16 mouse cellular contexts compared by ENCODE assay signal in the genomic region with DNA sequence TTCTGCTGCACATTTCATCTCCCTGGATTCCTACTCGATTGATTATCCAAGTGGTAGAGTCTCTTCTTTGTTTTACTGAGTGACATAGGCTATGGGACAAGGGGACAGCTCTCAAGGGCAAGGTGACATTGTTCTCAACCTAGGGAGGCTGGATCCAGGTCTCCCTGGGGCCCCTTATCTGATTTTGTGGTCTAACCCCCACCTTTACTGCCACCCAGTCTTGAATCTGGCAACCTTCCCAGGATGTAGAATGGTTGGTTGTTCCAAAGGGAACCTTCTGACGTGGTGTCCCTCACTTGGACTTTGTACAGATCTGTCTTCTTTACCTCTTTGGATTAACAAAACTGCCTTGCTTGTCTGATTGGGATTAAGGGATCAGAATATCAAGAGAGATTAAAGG. TPM values are rescaled to one million over a fixed set of nuclear protein-coding genes. Genes with fewer than 3 reads are reported as not detected.
DNase-seq lines count a peak whose midpoint lies in the region; ATAC-seq and TF ChIP-seq lines count a peak whose summit lies in the region.
"Had no signal": no experiment of that assay in that cellular context is flagged by ENCODE, and none has a peak within 500 bp of the region (broad histone marks: within the 10 kb centered on the region; RNA-seq: fewer than 3 reads in every experiment).

No protein-coding gene starts in this region.

- no peak overlapping the region for H3K9ac ChIP-seq in heart, postnatal 0 days (replicated peaks; ENCODE audit: low read depth, low read length)
- no peak overlapping the region for H3K9ac ChIP-seq in intestine, embryonic 15.5 days
- H3K9ac ChIP-seq in midbrain, embryonic 16.5 days (ENCODE audit: low read depth, low read length) = no peak overlapping the region
- H3K9ac ChIP-seq in forebrain, embryonic 14.5 days (ENCODE audit: low read length) = no peak overlapping the region
- H3K9ac ChIP-seq: forebrain, embryonic 12.5 days; hindbrain, embryonic 15.5 days; liver, embryonic 15.5 days had no signal

- ATAC-seq in heart, postnatal 0 days (ENCODE audit: insufficient read depth, low read depth) = 0 out of 2 replicates have a peak, but pooled peaks have one; percentile 7
- ATAC-seq in intestine, embryonic 15.5 days = peak; percentile 24; the same call in 1 of the 2 replicates
- peak; percentile 16; the same call in 1 of the 2 replicates for ATAC-seq in megakaryocyte progenitor cell, adult 5-6 weeks (replicated peaks; ENCODE audit: poor library complexity)
- ATAC-seq in midbrain, embryonic 16.5 days = no peak
- ATAC-seq in forebrain, embryonic 14.5 days = no peak

- H3K4me1 ChIP-seq in heart, postnatal 0 days (ENCODE audit: control insufficient read depth, insufficient read depth) = peaks cover 11% of the 10 kb centered on the region
- H3K4me1 ChIP-seq in intestine, embryonic 15.5 days (replicated peaks) = peaks cover 9% of the 10 kb centered on the region
- H3K4me1 ChIP-seq in midbrain, embryonic 16.5 days (ENCODE audit: control insufficient read depth, insufficient read depth, low read length) = no peaks in the 10 kb centered on the region
- H3K4me1 ChIP-seq in forebrain, embryonic 14.5 days (ENCODE audit: control insufficient read depth, insufficient read depth, low read length) = no peaks in the 10 kb centered on the region
- H3K4me1 ChIP-seq: forebrain, embryonic 12.5 days had no signal

- peaks cover 58% of the 10 kb centered on the region for H3K36me3 ChIP-seq in heart, postnatal 0 days (replicated peaks; ENCODE audit: control insufficient read depth, insufficient read depth, low read length)
- H3K36me3 ChIP-seq in intestine, embryonic 15.5 days = peaks cover 25% of the 10 kb centered on the region; the same call in 1 of the 2 replicates
- peaks cover 26% of the 10 kb centered on the region for H3K36me3 ChIP-seq in midbrain, embryonic 16.5 days (ENCODE audit: control insufficient read depth, insufficient read depth, low read length)
- peaks cover 61% of the 10 kb centered on the region for H3K36me3 ChIP-seq in forebrain, embryonic 14.5 days (ENCODE audit: control insufficient read depth, insufficient read depth, low read length)

- TF ChIP-seq CTCF in heart, postnatal 0 days (IDR thresholded peaks at IDR 0.05; ENCODE audit: low read depth) = no peak
- TF ChIP-seq CTCF in layer of hippocampus, adult 2 months (conservative IDR thresholded peaks at IDR 0.05) = no peak

- no peak for DNase-seq in heart, postnatal 0 days (ENCODE audit: low spot score)
- no peak for DNase-seq in heart, postnatal 36 days
- no peak for DNase-seq in layer of hippocampus, adult 2 months (ENCODE audit: low spot score in 2 of 2)
- no peak for DNase-seq in layer of hippocampus, adult 8-10 months (ENCODE audit: low spot score in 2 of 2)
- no peak for DNase-seq in forebrain, embryonic 14.5 days (ENCODE audit: low spot score)
- DNase-seq: adrenal gland, adult 8-10 months; cerebellum, adult 9-11 months; lung, postnatal 10 days; right cerebral cortex, postnatal 25 days; thymus, postnatal 25 days had no signal

- no peaks in the 10 kb centered on the region for H3K9me3 ChIP-seq in heart, postnatal 0 days (replicated peaks; ENCODE audit: control insufficient read depth, low read length)
- H3K9me3 ChIP-seq in intestine, embryonic 15.5 days = no peaks in the 10 kb centered on the region
- H3K9me3 ChIP-seq in midbrain, embryonic 16.5 days (replicated peaks; ENCODE audit: control insufficient read depth, low read length, poor library complexity, severe bottlenecking) = no peaks in the 10 kb centered on the region
- H3K9me3 ChIP-seq in forebrain, embryonic 14.5 days (replicated peaks; ENCODE audit: control insufficient read depth, low read length) = no peaks in the 10 kb centered on the region
- H3K9me3 ChIP-seq: forebrain, embryonic 12.5 days; hindbrain, embryonic 15.5 days; liver, embryonic 15.5 days had no signal

- intact Hi-C loops in heart, postnatal 36 days (cut with DNase I) = no loop called here

- 0 out of 2 replicates have a peak overlapping the region, but pooled peaks have one; percentile 16 for H3K27ac ChIP-seq in heart, postnatal 0 days (ENCODE audit: low read depth)
- 0 out of 2 replicates have a peak overlapping the region, but pooled peaks have one; percentile 7 for H3K27ac ChIP-seq in layer of hippocampus, adult 2 months
- H3K27ac ChIP-seq in intestine, embryonic 15.5 days = no peak overlapping the region
- H3K27ac ChIP-seq in midbrain, embryonic 16.5 days (ENCODE audit: low read length) = no peak overlapping the region
- no peak overlapping the region for H3K27ac ChIP-seq in forebrain, embryonic 14.5 days (ENCODE audit: low read depth, low read length)
- H3K27ac ChIP-seq: forebrain, embryonic 12.5 days; hindbrain, embryonic 15.5 days; liver, embryonic 15.5 days had no signal

- no peak for TF ChIP-seq EP300 in heart, postnatal 0 days (IDR thresholded peaks at IDR 0.05; ENCODE audit: low read depth)

- H3K4me2 ChIP-seq in heart, postnatal 0 days (ENCODE audit: low read depth, low read length) = no peak overlapping the region
- no peak overlapping the region for H3K4me2 ChIP-seq in intestine, embryonic 15.5 days (replicated peaks)
- H3K4me2 ChIP-seq in midbrain, embryonic 16.5 days (ENCODE audit: low read length) = no peak overlapping the region
- no peak overlapping the region for H3K4me2 ChIP-seq in forebrain, embryonic 14.5 days (ENCODE audit: low read length)
- H3K4me2 ChIP-seq: forebrain, embryonic 12.5 days; hindbrain, embryonic 15.5 days; liver, embryonic 15.5 days had no signal

- H3K4me3 ChIP-seq in heart, postnatal 0 days (ENCODE audit: low read depth, low read length) = no peak overlapping the region
- no peak overlapping the region for H3K4me3 ChIP-seq in layer of hippocampus, adult 2 months
- H3K4me3 ChIP-seq in intestine, embryonic 15.5 days (replicated peaks) = no peak overlapping the region
- H3K4me3 ChIP-seq in midbrain, embryonic 16.5 days (ENCODE audit: low read depth, low read length) = no peak overlapping the region
- no peak overlapping the region for H3K4me3 ChIP-seq in forebrain, embryonic 14.5 days (ENCODE audit: low read depth, low read length)
- H3K4me3 ChIP-seq: forebrain, embryonic 12.5 days; hindbrain, embryonic 15.5 days; liver, embryonic 15.5 days had no signal

- 55% methylated on average over 2 of the region's 2 CpGs for WGBS in heart, postnatal 0 days
- 68% methylated on average over 2 of the region's 2 CpGs for WGBS in intestine, embryonic 15.5 days
- WGBS in midbrain, embryonic 16.5 days = 60% methylated on average over 2 of the region's 2 CpGs
- 57% methylated on average over 2 of the region's 2 CpGs for WGBS in forebrain, embryonic 14.5 days

- no peaks in the 10 kb centered on the region for H3K27me3 ChIP-seq in heart, postnatal 0 days (ENCODE audit: control insufficient read depth, insufficient read depth, low read length)
- H3K27me3 ChIP-seq in intestine, embryonic 15.5 days (replicated peaks) = no peaks in the 10 kb centered on the region
- no peaks in the 10 kb centered on the region for H3K27me3 ChIP-seq in midbrain, embryonic 16.5 days (ENCODE audit: control insufficient read depth, insufficient read depth, low read depth, low read length)
- H3K27me3 ChIP-seq in forebrain, embryonic 14.5 days (replicated peaks; ENCODE audit: control insufficient read depth, insufficient read depth, low read length) = no peaks in the 10 kb centered on the region
- H3K27me3 ChIP-seq: forebrain, embryonic 12.5 days; hindbrain, embryonic 15.5 days; liver, embryonic 15.5 days had no signal

RNA-seq across cellular contexts. Expression of a gene that starts 7.5 kb away (rescaled TPM):
- total RNA-seq in heart, postnatal 0 days (2014; rRNA removed; ENCODE audit: low replicate concordance) = 58.4 and 59.6 TPM in 2 replicates
- 74.0 and 76.8 TPM in 2 replicates for polyA plus RNA-seq in heart, postnatal 0 days (2015; fragmentation: Nextera tagmentation; extraction: Ambion mirVana)
- total RNA-seq in heart, postnatal 36 days (2021) = 100 to 1,000 TPM; 103 to 112 TPM
- 100 to 1,000 TPM; 269 to 283 TPM for total RNA-seq in layer of hippocampus, adult 2 months (2021)
- total RNA-seq in layer of hippocampus, adult 8-10 months (2022) = 100 to 1,000 TPM; 264 to 282 (median 275) TPM
- polyA plus RNA-seq in intestine, embryonic 15.5 days (2015; fragmentation: Nextera tagmentation; extraction: Ambion mirVana) = 92.3 and 102 TPM in 2 replicates
- total RNA-seq in megakaryocyte progenitor cell, adult 5-6 weeks (2015) = 166 and 176 TPM in 2 replicates
- 70.3 and 82.4 TPM in 2 replicates for total RNA-seq in megakaryocyte progenitor cell, adult 5-6 weeks (2017)
- polyA plus RNA-seq in midbrain, embryonic 16.5 days (2015; fragmentation: Nextera tagmentation; extraction: Ambion mirVana) = 95.7 and 98.3 TPM in 2 replicates
- 94.2 and 101 TPM in 2 replicates for polyA plus RNA-seq in forebrain, embryonic 14.5 days (2014; fragmentation: Nextera tagmentation; extraction: Ambion mirVana)

RNA-seq across cellular contexts. Expression of a gene that starts 35.4 kb away (rescaled TPM):
- 55.9 and 64.6 TPM in 2 replicates for total RNA-seq in heart, postnatal 0 days (2014; rRNA removed; ENCODE audit: low replicate concordance)
- polyA plus RNA-seq in heart, postnatal 0 days (2015; fragmentation: Nextera tagmentation; extraction: Ambion mirVana) = 28.7 and 29.2 TPM in 2 replicates
- 10 to 100 TPM; 32.7 to 33.5 TPM for total RNA-seq in heart, postnatal 36 days (2021)
- total RNA-seq in layer of hippocampus, adult 2 months (2021) = 10 to 100 TPM; 49.4 to 50.4 TPM
- 10 to 100 TPM; 45.1 to 54.5 (median 50.2) TPM for total RNA-seq in layer of hippocampus, adult 8-10 months (2022)
- 17.6 and 19.4 TPM in 2 replicates for polyA plus RNA-seq in intestine, embryonic 15.5 days (2015; fragmentation: Nextera tagmentation; extraction: Ambion mirVana)
- total RNA-seq in megakaryocyte progenitor cell, adult 5-6 weeks (2015) = 38.1 and 43.0 TPM in 2 replicates
- total RNA-seq in megakaryocyte progenitor cell, adult 5-6 weeks (2017) = 21.9 and 23.7 TPM in 2 replicates
- polyA plus RNA-seq in midbrain, embryonic 16.5 days (2015; fragmentation: Nextera tagmentation; extraction: Ambion mirVana) = 40.0 and 40.2 TPM in 2 replicates
- 53.9 and 55.5 TPM in 2 replicates for polyA plus RNA-seq in forebrain, embryonic 14.5 days (2014; fragmentation: Nextera tagmentation; extraction: Ambion mirVana)

RNA-seq across cellular contexts. Expression of a gene that starts 54.9 kb away (rescaled TPM):
- total RNA-seq in heart, postnatal 0 days (2014; rRNA removed; ENCODE audit: low replicate concordance) = 127 and 143 TPM in 2 replicates
- 40.4 and 45.2 TPM in 2 replicates for polyA plus RNA-seq in heart, postnatal 0 days (2015; fragmentation: Nextera tagmentation; extraction: Ambion mirVana)
- total RNA-seq in heart, postnatal 36 days (2021) = 100 to 1,000 TPM; 110 to 122 TPM
- 10 to 100 TPM; 16.5 to 19.9 TPM for total RNA-seq in layer of hippocampus, adult 2 months (2021)
- total RNA-seq in layer of hippocampus, adult 8-10 months (2022) = 10 to 100 TPM; 17.0 to 24.3 (median 20.5) TPM
- 48.6 and 50.0 TPM in 2 replicates for polyA plus RNA-seq in intestine, embryonic 15.5 days (2015; fragmentation: Nextera tagmentation; extraction: Ambion mirVana)
- total RNA-seq in megakaryocyte progenitor cell, adult 5-6 weeks (2015) = 11.4 and 12.2 TPM in 2 replicates
- total RNA-seq in megakaryocyte progenitor cell, adult 5-6 weeks (2017) = 9.0 and 15.4 TPM in 2 replicates
- polyA plus RNA-seq in midbrain, embryonic 16.5 days (2015; fragmentation: Nextera tagmentation; extraction: Ambion mirVana) = 10.3 and 10.8 TPM in 2 replicates
- polyA plus RNA-seq in forebrain, embryonic 14.5 days (2014; fragmentation: Nextera tagmentation; extraction: Ambion mirVana) = 5.7 and 6.6 TPM in 2 replicates

Comparison
In these comparisons a context has a peak if more than half of its experiments do, and no peak if none do; other contexts are left out.
1. ATAC-seq: peak in heart, postnatal 0 days (single experiment), intestine, embryonic 15.5 days (single experiment) and megakaryocyte progenitor cell, adult 5-6 weeks (single experiment); none in midbrain, embryonic 16.5 days (single experiment) and forebrain, embryonic 14.5 days (single experiment).
2. H3K27ac ChIP-seq: peak in heart, postnatal 0 days (single experiment) and layer of hippocampus, adult 2 months (single experiment); none in intestine, embryonic 15.5 days (single experiment), midbrain, embryonic 16.5 days (single experiment) and forebrain, embryonic 14.5 days (single experiment).